Mouse (Mus musculus): ENCODE measurements around the gene Tagln. TPM values are rescaled to one million over a fixed set of nuclear protein-coding genes. Genes with fewer than 3 reads are reported as not detected.

The Tagln gene
- polyA plus RNA-seq, 1 experiment from 2014 or later = 59.1 TPM

DNA sequence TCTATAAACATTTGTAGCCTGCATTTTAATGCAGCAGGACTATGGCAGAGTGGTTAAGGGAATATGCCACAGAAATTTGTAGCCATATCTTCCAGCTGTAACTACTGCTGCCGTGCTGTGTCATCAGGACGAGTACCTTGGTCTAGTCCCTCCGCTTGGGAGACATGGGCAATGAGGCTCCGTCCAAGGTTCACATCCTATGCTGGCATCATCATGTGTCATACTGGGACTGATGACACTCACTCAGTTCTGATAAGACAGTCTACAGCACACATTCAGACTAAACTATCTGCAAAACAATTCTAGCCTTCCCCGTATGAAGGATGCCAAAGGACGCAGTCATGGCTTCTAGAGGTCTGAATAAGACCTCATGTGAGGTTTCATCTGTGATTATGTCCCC lies 27.7 kb upstream of the Tagln start:
- DNase-seq (ENCODE audit: low spot score) (no peak), ATAC-seq (ENCODE audit: low read depth) (no peak)
- 93% methylated on average over 6 of the region's 6 CpGs for WGBS
- H3K4me3 ChIP-seq (ENCODE audit: low read depth, low read length) = no peak overlapping the region
- no peak overlapping the region for H3K27ac ChIP-seq (replicated peaks; ENCODE audit: low read depth, low read length)
- no peaks in the 10 kb centered on the region for H3K9me3 ChIP-seq (ENCODE audit: control insufficient read depth, low read length)
- H3K4me2 ChIP-seq (ENCODE audit: low read depth, low read length) = no peak overlapping the region
- peaks cover 60% of the 10 kb centered on the region for H3K36me3 ChIP-seq (ENCODE audit: control insufficient read depth, insufficient read depth, low read length)
- no peak overlapping the region for H3K9ac ChIP-seq (ENCODE audit: low read depth, low read length)
- H3K4me1 ChIP-seq (ENCODE audit: control insufficient read depth, insufficient read depth, low read length) = no peaks in the 10 kb centered on the region
- H3K27me3 ChIP-seq (replicated peaks; ENCODE audit: control insufficient read depth, insufficient read depth, low read length) = no peaks in the 10 kb centered on the region

DNA sequence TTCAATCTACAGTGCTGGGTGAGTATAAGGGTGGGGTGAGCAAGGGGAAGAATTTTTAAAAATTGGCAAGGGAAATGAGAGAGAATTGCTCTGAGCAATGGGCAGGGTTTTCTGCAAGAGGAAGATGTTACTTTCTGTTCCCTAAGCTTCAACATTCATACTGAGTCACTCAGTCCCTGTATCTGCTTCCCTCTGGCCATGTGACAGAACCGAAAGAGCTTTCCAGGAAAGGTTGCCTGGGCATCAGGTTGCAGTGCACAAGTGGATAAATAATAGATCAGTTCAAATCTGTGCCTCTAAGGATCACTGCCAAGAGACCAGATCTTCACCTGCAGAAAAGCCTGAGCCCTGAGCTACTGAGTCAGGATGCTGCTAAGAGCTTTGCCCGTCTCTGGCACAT lies 26.0 kb upstream of the Tagln start:
- Histone ChIP-seq H3K4me2 (ENCODE audit: low read depth, low read length) (no peak overlapping the region), H3K36me3 (ENCODE audit: control insufficient read depth, insufficient read depth, low read length) (peaks cover 44% of the 10 kb centered on the region), H3K27me3 (replicated peaks; ENCODE audit: control insufficient read depth, insufficient read depth, low read length) (no peaks in the 10 kb centered on the region), H3K27ac (replicated peaks; ENCODE audit: low read depth, low read length) (no peak overlapping the region; the same call in 1 of the 2 replicates), H3K9me3 (ENCODE audit: control insufficient read depth, low read length) (no peaks in the 10 kb centered on the region), H3K4me3 (ENCODE audit: low read depth, low read length) (no peak overlapping the region), H3K9ac (ENCODE audit: low read depth, low read length) (no peak overlapping the region), H3K4me1 (ENCODE audit: control insufficient read depth, insufficient read depth, low read length) (no peaks in the 10 kb centered on the region)
- ATAC-seq (ENCODE audit: low read depth) = no peak
- peak; percentile 10 for DNase-seq (ENCODE audit: low spot score)
- whole genome bisulfite sequencing = 65% methylated on average over 2 of the region's 2 CpGs

DNA sequence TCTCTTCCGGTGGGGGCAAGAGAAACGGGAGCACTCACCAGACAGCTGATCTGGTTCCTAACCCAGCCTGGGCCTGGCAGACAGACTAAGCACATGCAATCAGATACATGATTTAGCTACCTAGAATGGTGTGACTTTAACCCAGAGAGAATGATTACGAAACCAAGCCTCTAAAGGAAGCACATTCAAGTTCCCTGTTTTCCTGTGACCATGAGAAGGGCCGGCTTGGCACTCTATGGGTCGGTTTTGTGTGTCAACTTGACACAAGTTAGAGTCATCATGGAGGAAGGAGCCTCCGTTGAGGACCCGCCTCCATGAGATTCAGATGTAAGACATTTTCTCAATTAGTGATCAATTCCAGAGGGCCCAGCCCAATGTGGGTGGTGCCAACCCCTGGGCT lies 23.8 kb upstream of the Tagln start:
- Histone ChIP-seq H3K36me3 (ENCODE audit: control insufficient read depth, insufficient read depth, low read length) (peaks cover 26% of the 10 kb centered on the region), H3K4me1 (ENCODE audit: control insufficient read depth, insufficient read depth, low read length) (peaks cover 9% of the 10 kb centered on the region), H3K4me3 (ENCODE audit: low read depth, low read length) (no peak overlapping the region), H3K27ac (replicated peaks; ENCODE audit: low read depth, low read length) (no peak overlapping the region), H3K9me3 (ENCODE audit: control insufficient read depth, low read length) (no peaks in the 10 kb centered on the region), H3K27me3 (replicated peaks; ENCODE audit: control insufficient read depth, insufficient read depth, low read length) (no peaks in the 10 kb centered on the region), H3K4me2 (ENCODE audit: low read depth, low read length) (no peak overlapping the region), H3K9ac (ENCODE audit: low read depth, low read length) (no peak overlapping the region)
- ATAC-seq (ENCODE audit: low read depth) (no peak), DNase-seq (ENCODE audit: low spot score) (no peak)
- 71% methylated on average over 7 of the region's 7 CpGs for WGBS

GRCm38 (mm10) chr9:45958851-45959250 lies 23.0 kb upstream of the Tagln start:
- peak overlapping the region; percentile 16; the same call in 1 of the 2 replicates for H3K27ac ChIP-seq (replicated peaks; ENCODE audit: low read depth, low read length)
- H3K36me3 ChIP-seq (ENCODE audit: control insufficient read depth, insufficient read depth, low read length) = peaks cover 18% of the 10 kb centered on the region
- no peak overlapping the region for H3K9ac ChIP-seq (ENCODE audit: low read depth, low read length)
- peak; percentile 58 for DNase-seq (ENCODE audit: low spot score)
- no peaks in the 10 kb centered on the region for H3K27me3 ChIP-seq (replicated peaks; ENCODE audit: control insufficient read depth, insufficient read depth, low read length)
- ATAC-seq (ENCODE audit: low read depth) = no peak
- H3K9me3 ChIP-seq (ENCODE audit: control insufficient read depth, low read length) = no peaks in the 10 kb centered on the region
- H3K4me1 ChIP-seq (ENCODE audit: control insufficient read depth, insufficient read depth, low read length) = peaks cover 9% of the 10 kb centered on the region
- no peak overlapping the region for H3K4me3 ChIP-seq (ENCODE audit: low read depth, low read length)
- WGBS = 29% methylated on average over 4 of the region's 4 CpGs
- no peak overlapping the region for H3K4me2 ChIP-seq (ENCODE audit: low read depth, low read length)

DNA sequence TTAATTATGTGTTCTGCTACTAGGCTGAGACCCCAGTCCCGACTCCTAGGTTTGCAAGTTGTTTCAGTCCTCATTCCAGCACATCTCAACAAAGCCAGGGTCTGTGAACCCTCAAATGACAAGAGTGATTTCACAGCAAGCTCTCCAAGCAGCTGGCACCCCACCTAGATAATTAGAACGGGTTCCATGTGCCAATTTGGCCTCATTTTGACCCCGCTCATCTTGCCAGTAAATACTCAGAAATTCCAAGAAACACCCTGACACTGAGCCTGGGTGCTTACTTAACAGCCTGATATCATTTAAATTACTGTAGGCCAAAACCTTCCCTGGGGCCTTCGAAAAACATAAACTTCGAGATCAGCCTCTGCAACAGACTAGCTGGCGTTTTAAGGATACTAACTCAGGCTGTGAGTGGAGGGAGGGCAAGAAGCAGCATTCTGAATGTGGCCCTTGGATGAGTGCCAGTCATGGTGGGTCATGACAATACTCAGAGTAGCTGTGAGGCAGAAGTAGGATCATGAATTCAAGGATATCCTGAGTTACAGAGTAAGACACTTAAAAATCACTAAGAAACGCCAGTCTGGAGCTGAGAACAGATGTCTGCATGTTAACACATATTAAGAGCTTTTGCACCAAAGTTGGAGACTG lies 22.3 kb upstream of the Tagln start:
- no peak overlapping the region for H3K9ac ChIP-seq (ENCODE audit: low read depth, low read length)
- H3K27ac ChIP-seq (replicated peaks; ENCODE audit: low read depth, low read length) = peak overlapping the region; percentile 16; the same call in 1 of the 2 replicates
- no peak overlapping the region for H3K4me3 ChIP-seq (ENCODE audit: low read depth, low read length)
- no peak overlapping the region for H3K4me2 ChIP-seq (ENCODE audit: low read depth, low read length)
- no peaks in the 10 kb centered on the region for H3K27me3 ChIP-seq (replicated peaks; ENCODE audit: control insufficient read depth, insufficient read depth, low read length)
- H3K4me1 ChIP-seq (ENCODE audit: control insufficient read depth, insufficient read depth, low read length) = peaks cover 15% of the 10 kb centered on the region
- H3K9me3 ChIP-seq (ENCODE audit: control insufficient read depth, low read length) = no peaks in the 10 kb centered on the region
- ATAC-seq (ENCODE audit: low read depth) (no peak), DNase-seq (ENCODE audit: low spot score) (peak; percentile 19)
- 63% methylated on average over 7 of the region's 7 CpGs for WGBS
- peaks cover 11% of the 10 kb centered on the region for H3K36me3 ChIP-seq (ENCODE audit: control insufficient read depth, insufficient read depth, low read length)

GRCm38 (mm10) chr9:45955107-45955963 lies 19.5 kb upstream of the Tagln start, which contains the start of gene Sidt2:
Gene Sidt2, minus strand, starts transcription at chr9:45955258.
- peak; percentile 96 for DNase-seq (ENCODE audit: low spot score)
- peak within 1 kb of the TSS; percentile 68 for H3K4me2 ChIP-seq (ENCODE audit: low read depth, low read length)
- peak within 1 kb of the TSS; percentile 91 for H3K4me3 ChIP-seq (ENCODE audit: low read depth, low read length)
- ATAC-seq (ENCODE audit: low read depth) = peak; percentile 97
- peak within 1 kb of the TSS; percentile 96 for H3K9ac ChIP-seq (ENCODE audit: low read depth, low read length)
- no peaks in the 10 kb centered on the region for H3K9me3 ChIP-seq (ENCODE audit: control insufficient read depth, low read length)
- peaks cover 25% of the 10 kb centered on the region for H3K36me3 ChIP-seq (ENCODE audit: control insufficient read depth, insufficient read depth, low read length)
- under 1% methylated on average over 33 of the region's 48 CpGs for WGBS
- H3K27me3 ChIP-seq (replicated peaks; ENCODE audit: control insufficient read depth, insufficient read depth, low read length) = no peaks in the 10 kb centered on the region
- peak within 1 kb of the TSS; percentile 89 for H3K27ac ChIP-seq (replicated peaks; ENCODE audit: low read depth, low read length)
- peaks cover 15% of the 10 kb centered on the region for H3K4me1 ChIP-seq (ENCODE audit: control insufficient read depth, insufficient read depth, low read length)

DNA sequence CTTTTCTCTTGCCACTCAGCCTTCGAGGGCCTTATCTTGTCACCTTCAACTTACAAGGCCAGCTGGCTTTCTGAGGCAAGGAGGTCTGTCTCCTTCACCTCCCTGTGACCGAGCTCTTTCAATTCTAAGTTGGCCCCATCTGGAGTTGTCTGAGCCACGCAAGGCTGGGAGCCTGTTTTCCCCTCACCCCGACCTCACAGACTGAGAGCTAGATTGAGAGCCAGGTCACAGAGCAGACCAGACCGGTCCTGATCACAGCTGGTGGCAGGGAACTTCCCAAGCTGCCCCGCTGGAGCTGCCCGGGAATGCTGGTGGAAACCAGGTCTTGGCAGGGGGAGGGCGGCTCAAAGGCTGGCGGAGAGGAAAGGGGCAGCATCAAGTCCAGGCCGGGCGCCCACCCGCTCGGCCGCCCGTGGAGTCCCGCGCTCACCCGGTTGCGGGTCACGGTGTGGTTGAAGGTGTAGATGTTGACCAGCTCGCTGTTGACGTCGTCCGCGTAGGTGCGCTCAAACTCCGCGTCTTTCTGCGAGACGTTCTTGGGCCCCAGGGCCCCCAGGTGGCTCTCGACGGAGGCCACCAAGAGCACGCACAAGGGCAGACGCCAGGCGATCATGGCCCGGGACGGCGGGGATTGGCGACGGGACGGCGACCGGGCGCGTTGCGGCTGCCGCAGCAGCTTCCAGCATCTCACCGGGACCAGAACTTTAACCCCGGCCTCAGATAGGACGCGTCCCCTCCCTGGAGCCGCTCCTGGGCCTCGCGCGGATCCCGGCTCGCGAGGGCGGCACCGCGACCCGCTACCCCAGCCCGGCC lies 18.6 kb upstream of the Tagln start:
- Histone ChIP-seq H3K9ac (ENCODE audit: low read depth, low read length) (peak overlapping the region; percentile 96), H3K27ac (replicated peaks; ENCODE audit: low read depth, low read length) (peak overlapping the region; percentile 89), H3K9me3 (ENCODE audit: control insufficient read depth, low read length) (no peaks in the 10 kb centered on the region), H3K4me3 (ENCODE audit: low read depth, low read length) (peak overlapping the region; percentile 91), H3K36me3 (ENCODE audit: control insufficient read depth, insufficient read depth, low read length) (peaks cover 33% of the 10 kb centered on the region), H3K27me3 (replicated peaks; ENCODE audit: control insufficient read depth, insufficient read depth, low read length) (no peaks in the 10 kb centered on the region), H3K4me1 (ENCODE audit: control insufficient read depth, insufficient read depth, low read length) (peaks cover 15% of the 10 kb centered on the region), H3K4me2 (ENCODE audit: low read depth, low read length) (peak overlapping the region; percentile 68)
- DNase-seq (ENCODE audit: low spot score) (peak; percentile 46), ATAC-seq (ENCODE audit: low read depth) (peak; percentile 71)
- WGBS = under 1% methylated on average over 12 of the region's 63 CpGs

GRCm38 (mm10) chr9:45953511-45954293 lies 17.8 kb upstream of the Tagln start:
- peak; percentile 39 for DNase-seq (ENCODE audit: low spot score)
- H3K27ac ChIP-seq (replicated peaks; ENCODE audit: low read depth, low read length) = peak overlapping the region; percentile 89
- WGBS = 41% methylated on average over 13 of the region's 13 CpGs

More at GRCm38 (mm10) chr9:45953511-45954293, 17.8 kb upstream of the Tagln start:
- peak overlapping the region; percentile 68 for H3K4me2 ChIP-seq (ENCODE audit: low read depth, low read length)
- no peaks in the 10 kb centered on the region for H3K27me3 ChIP-seq (replicated peaks; ENCODE audit: control insufficient read depth, insufficient read depth, low read length)
- peaks cover 15% of the 10 kb centered on the region for H3K4me1 ChIP-seq (ENCODE audit: control insufficient read depth, insufficient read depth, low read length)
- H3K4me3 ChIP-seq (ENCODE audit: low read depth, low read length) = peak overlapping the region; percentile 91
- H3K9me3 ChIP-seq (ENCODE audit: control insufficient read depth, low read length) = no peaks in the 10 kb centered on the region
- H3K36me3 ChIP-seq (ENCODE audit: control insufficient read depth, insufficient read depth, low read length) = peaks cover 41% of the 10 kb centered on the region
- H3K9ac ChIP-seq (ENCODE audit: low read depth, low read length) = peak overlapping the region; percentile 96
- ATAC-seq (ENCODE audit: low read depth) = no peak
